Mouse (Mus musculus) kidney, embryonic 16.5 days (tissue): ENCODE results near the gene Tia1. TPM values are rescaled to one million over a fixed set of nuclear protein-coding genes. Genes with fewer than 3 reads are reported as not detected.
A peak's percentile ranks its signal among the peaks of the same experiment; 100 is the strongest.

Source experiments
- ATAC-seq: fragments of 200-750 bp; cut with Nextera tagmentation; 2 replicates; pipeline ENCODE4 v1.8.0; 2017; ENCODE audit warnings: moderate TSS enrichment; ENCODE audit not compliant: low FRiP score, low TSS enrichment
- H3K27ac ChIP-seq: fragments of 300-500 bp; sonication (generic); 2 replicates; pipeline ENCODE4 v1.5.1; 2014; ENCODE audit warnings: low read length
- H3K27me3 ChIP-seq: fragments of 300-500 bp; sonication (generic); 2 replicates; pipeline ENCODE4 v1.6.1; 2014; ENCODE audit warnings: low read length, control low read depth, mixed read lengths; ENCODE audit not compliant: insufficient read depth
- H3K36me3 ChIP-seq: fragments of 300-500 bp; sonication (generic); 2 replicates; pipeline ENCODE4 v1.6.1; 2014; ENCODE audit warnings: low read length, control low read depth, mixed read lengths; ENCODE audit not compliant: insufficient read depth
- H3K4me1 ChIP-seq: fragments of 300-500 bp; sonication (generic); 2 replicates; pipeline ENCODE4 v1.6.1; 2014; ENCODE audit warnings: low read length, control low read depth, mixed read lengths; ENCODE audit not compliant: insufficient read depth
- H3K4me2 ChIP-seq: fragments of 300-500 bp; sonication (generic); replicated peaks from 2 replicates; pipeline ENCODE4 v1.6.1; 2014; ENCODE audit warnings: low read depth, low read length
- H3K4me3 ChIP-seq: fragments of 300-500 bp; sonication (generic); 2 replicates; pipeline ENCODE4 v1.5.1; 2014; ENCODE audit warnings: mild to moderate bottlenecking, low read length
- H3K9ac ChIP-seq: fragments of 300-500 bp; sonication (generic); replicated peaks from 2 replicates; pipeline ENCODE4 v1.6.1; 2014; ENCODE audit warnings: low read length
- H3K9me3 ChIP-seq: fragments of 300-500 bp; sonication (generic); 2 replicates; pipeline ENCODE4 v1.6.1; 2016; ENCODE audit warnings: low read length, control low read depth
- WGBS: fragments of 180-500 bp; shearing (Covaris S2); extraction: QIAGEN DNeasy Blood & Tissue Kit; methylation state at CpG from one replicate; pipeline ENCODE4 v1.1.7; 2014; 5-methylcytosine and 5-hydroxymethylcytosine counted together
- polyA plus RNA-seq: library from polyadenylated mRNA; unstranded; fragments of >200 nt; fragmentation: Nextera tagmentation; extraction: Ambion mirVana; gene quantifications from 2 replicates; pipeline ENCODE4 v1.2.1, GENCODE M21; 2015

Gene Tia1
- polyA plus RNA-seq, 1 experiment from 2014 or later: 187 TPM

DNA sequence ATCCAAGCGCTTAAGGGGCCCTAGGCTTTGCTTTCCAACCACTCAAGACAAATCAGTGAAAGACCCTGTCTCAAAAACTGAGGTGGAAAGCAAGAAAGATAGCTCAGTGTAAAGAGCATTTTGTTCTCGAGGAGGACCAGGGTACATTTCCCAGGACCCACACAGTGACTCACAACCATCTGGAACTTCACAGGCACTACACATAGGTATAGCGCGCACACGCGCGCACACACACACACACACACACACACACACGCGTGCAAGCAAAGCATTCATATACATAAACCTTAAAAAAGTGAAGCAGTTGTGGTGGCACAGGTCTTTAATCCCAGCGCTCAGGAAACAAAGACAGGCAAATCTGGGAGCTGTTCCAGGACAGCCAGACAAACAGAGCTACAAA, 37.6 kb downstream of the Tia1 start:
- 96% methylated on average over 10 of the region's 10 CpGs for WGBS
- no peak for ATAC-seq
- Histone ChIP-seq H3K9me3 (no peaks in the 10 kb centered on the region), H3K27ac (no peak overlapping the region), H3K36me3 (peaks cover 19% of the 10 kb centered on the region), H3K27me3 (no peaks in the 10 kb centered on the region), H3K9ac (no peak overlapping the region), H3K4me2 (no peak overlapping the region), H3K4me1 (peaks cover 8% of the 10 kb centered on the region), H3K4me3 (no peak overlapping the region)

DNA sequence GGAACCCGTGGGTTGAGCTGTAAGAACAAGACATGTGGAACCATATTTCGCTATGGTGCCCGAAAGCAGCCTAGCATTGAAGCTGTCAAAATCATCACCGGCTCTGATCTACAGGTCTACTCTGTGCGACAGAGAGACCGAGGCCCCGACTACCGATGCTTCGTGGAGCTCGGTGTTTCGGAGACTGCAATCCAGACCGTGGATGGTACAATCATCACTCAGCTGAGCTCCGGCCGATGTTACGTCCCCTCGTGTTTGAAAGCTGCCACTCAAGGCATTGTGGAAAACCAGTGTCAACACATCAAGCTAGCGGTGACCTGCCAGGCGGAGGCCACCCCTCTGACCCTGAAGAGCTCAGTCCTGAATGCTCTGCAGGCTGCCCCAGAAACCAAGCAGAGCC, 41.5 kb downstream of the Tia1 start:
- 93% methylated on average over 18 of the region's 18 CpGs for WGBS
- no peak overlapping the region for H3K4me2 ChIP-seq
- no peak for ATAC-seq
- H3K4me1 ChIP-seq: no peaks in the 10 kb centered on the region
- peaks cover 44% of the 10 kb centered on the region for H3K36me3 ChIP-seq
- H3K9me3 ChIP-seq: no peaks in the 10 kb centered on the region
- H3K9ac ChIP-seq: no peak overlapping the region
- H3K27me3 ChIP-seq: no peaks in the 10 kb centered on the region
- H3K4me3 ChIP-seq: no peak overlapping the region
- no peak overlapping the region for H3K27ac ChIP-seq

GRCm38 (mm10) chr6:86446927-86447568, 43.0 kb downstream of the Tia1 start:
- Histone ChIP-seq H3K4me2 (no peak overlapping the region), H3K9ac (no peak overlapping the region), H3K27ac (no peak overlapping the region), H3K4me1 (no peaks in the 10 kb centered on the region), H3K36me3 (peaks cover 51% of the 10 kb centered on the region), H3K9me3 (no peaks in the 10 kb centered on the region), H3K4me3 (no peak overlapping the region), H3K27me3 (no peaks in the 10 kb centered on the region)
- 96% methylated on average over 1 of the region's 1 CpGs for WGBS
- ATAC-seq: no peak

- H3K36me3 ChIP-seq: peaks cover 31% of the 10 kb centered on the region
- no peak overlapping the region for H3K4me3 ChIP-seq
- no peak for ATAC-seq
- H3K9me3 ChIP-seq: no peaks in the 10 kb centered on the region
- H3K27ac ChIP-seq: no peak overlapping the region
- WGBS: 94% methylated on average over 3 of the region's 3 CpGs
- no peaks in the 10 kb centered on the region for H3K27me3 ChIP-seq
- H3K4me2 ChIP-seq: no peak overlapping the region
- H3K9ac ChIP-seq: no peak overlapping the region
- no peaks in the 10 kb centered on the region for H3K4me1 ChIP-seq
Measured at GRCm38 (mm10) chr6:86456727-86457126, 52.7 kb downstream of the Tia1 start.

DNA sequence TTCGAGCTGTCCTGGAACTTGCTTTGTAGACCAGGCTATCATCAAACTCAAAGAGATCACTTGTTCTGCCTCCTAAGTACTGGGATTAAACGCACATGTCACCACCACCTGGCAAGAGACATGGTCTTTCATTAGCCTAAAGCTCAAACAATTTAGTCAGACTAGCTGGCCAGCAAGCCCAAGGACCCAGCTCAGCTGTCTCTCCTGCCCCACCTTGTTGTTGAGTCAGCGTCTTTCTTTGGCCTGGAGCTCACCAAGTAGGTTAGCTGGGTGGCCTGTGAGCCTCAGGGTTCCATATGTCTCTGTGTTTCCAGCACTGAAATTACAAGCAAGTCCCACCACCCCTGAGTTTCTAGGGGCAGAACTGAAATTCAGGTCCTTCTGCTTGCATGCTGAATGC, 59.1 kb downstream of the Tia1 start:
- 88% methylated on average over 3 of the region's 3 CpGs for WGBS
- Histone ChIP-seq H3K4me1 (no peaks in the 10 kb centered on the region), H3K9ac (no peak overlapping the region), H3K27ac (no peak overlapping the region), H3K4me3 (no peak overlapping the region), H3K4me2 (no peak overlapping the region), H3K9me3 (no peaks in the 10 kb centered on the region), H3K27me3 (no peaks in the 10 kb centered on the region), H3K36me3 (peaks cover 34% of the 10 kb centered on the region; the same call in 1 of the 2 replicates)
- no peak for ATAC-seq

GRCm38 (mm10) chr6:86471317-86471716, 67.3 kb downstream of the Tia1 start:
- Histone ChIP-seq H3K27ac (peak overlapping the region; percentile 87), H3K4me2 (peak overlapping the region; percentile 76), H3K4me3 (peak overlapping the region; percentile 52; the same call in 1 of the 2 replicates), H3K9ac (peak overlapping the region; percentile 80), H3K36me3 (peaks cover 3% of the 10 kb centered on the region; the same call in 1 of the 2 replicates), H3K27me3 (no peaks in the 10 kb centered on the region), H3K4me1 (peaks cover 31% of the 10 kb centered on the region), H3K9me3 (no peaks in the 10 kb centered on the region)
- no peak for ATAC-seq
- WGBS: 79% methylated on average over 3 of the region's 3 CpGs

DNA sequence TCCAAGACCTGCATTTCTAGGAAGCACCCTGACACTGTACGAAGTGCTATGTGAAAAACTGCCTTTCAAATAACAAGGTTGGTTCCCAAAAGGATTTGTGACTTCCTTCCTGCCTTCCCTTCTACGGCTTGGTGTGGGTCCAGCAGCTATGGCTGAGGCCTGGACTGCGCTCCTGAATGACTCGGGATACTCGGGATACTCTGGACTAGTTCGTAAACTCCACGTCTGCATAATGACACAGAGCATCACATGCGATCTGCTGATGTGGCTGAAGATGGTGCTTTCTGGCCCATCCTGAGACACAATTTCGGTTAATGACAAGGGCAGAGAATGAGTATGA, 67.7 kb downstream of the Tia1 start:
- Histone ChIP-seq H3K9ac (peak overlapping the region; percentile 80), H3K36me3 (peaks cover 3% of the 10 kb centered on the region; the same call in 1 of the 2 replicates), H3K4me3 (peak overlapping the region; percentile 52), H3K27ac (peak overlapping the region; percentile 87), H3K4me1 (peaks cover 31% of the 10 kb centered on the region), H3K9me3 (no peaks in the 10 kb centered on the region), H3K4me2 (peak overlapping the region; percentile 76), H3K27me3 (no peaks in the 10 kb centered on the region)
- ATAC-seq: peak; percentile 47
- 16% methylated on average over 9 of the region's 9 CpGs for WGBS

- WGBS: under 1% methylated on average over 56 of the region's 56 CpGs
- peak overlapping the region; percentile 76 for H3K4me2 ChIP-seq
- H3K9me3 ChIP-seq: no peaks in the 10 kb centered on the region
- peak overlapping the region; percentile 52 for H3K4me3 ChIP-seq
- H3K36me3 ChIP-seq: no peaks in the 10 kb centered on the region; the same call in 1 of the 2 replicates
- peak overlapping the region; percentile 97 for H3K27ac ChIP-seq
- H3K9ac ChIP-seq: peak overlapping the region; percentile 80
- ATAC-seq: peak; percentile 95
- peaks cover 31% of the 10 kb centered on the region for H3K4me1 ChIP-seq
- H3K27me3 ChIP-seq: no peaks in the 10 kb centered on the region
Measured at GRCm38 (mm10) chr6:86472100-86472955, 68.3 kb downstream of the Tia1 start.

GRCm38 (mm10) chr6:86473077-86473476, 69.1 kb downstream of the Tia1 start:
- Histone ChIP-seq H3K27ac (peak overlapping the region; percentile 97), H3K9me3 (no peaks in the 10 kb centered on the region), H3K4me3 (peak overlapping the region; percentile 52), H3K36me3 (no peaks in the 10 kb centered on the region; the same call in 1 of the 2 replicates), H3K9ac (peak overlapping the region; percentile 77), H3K4me1 (peaks cover 36% of the 10 kb centered on the region), H3K27me3 (no peaks in the 10 kb centered on the region), H3K4me2 (peak overlapping the region; percentile 63)
- 48% methylated on average over 7 of the region's 7 CpGs for WGBS
- no peak for ATAC-seq

- Histone ChIP-seq H3K27ac (no peak overlapping the region), H3K9me3 (no peaks in the 10 kb centered on the region), H3K4me3 (no peak overlapping the region), H3K9ac (no peak overlapping the region), H3K4me2 (no peak overlapping the region), H3K27me3 (no peaks in the 10 kb centered on the region), H3K4me1 (peaks cover 45% of the 10 kb centered on the region), H3K36me3 (no peaks in the 10 kb centered on the region; the same call in 1 of the 2 replicates)
- no peak for ATAC-seq
- 97% methylated on average over 5 of the region's 5 CpGs for WGBS
Measured at GRCm38 (mm10) chr6:86474072-86474471, 70.1 kb downstream of the Tia1 start.
